In genomic region chr11:83851273-83852015, GRCm38 (mm10) we compare ENCODE assay signal across 8 mouse cellular contexts. TPM values are rescaled to one million over a fixed set of nuclear protein-coding genes. Genes with fewer than 3 reads are reported as not detected.
DNase-seq lines count a peak whose midpoint lies in the region; ATAC-seq and TF ChIP-seq lines count a peak whose summit lies in the region.

No protein-coding gene starts in this region.

- H3K27me3 ChIP-seq in hindbrain, embryonic 11.5 days (ENCODE audit: control insufficient read depth, insufficient read depth, low read length), result peaks cover 67% of the 10 kb centered on the region
- peaks cover 54% of the 10 kb centered on the region for H3K27me3 ChIP-seq in hindbrain, postnatal 0 days (ENCODE audit: insufficient read depth, low read length)
- H3K27me3 ChIP-seq in midbrain, embryonic 13.5 days, result peaks cover 90% of the 10 kb centered on the region

- no peak for TF ChIP-seq CTCF in hindbrain, postnatal 0 days (IDR thresholded peaks at IDR 0.05; ENCODE audit: low read depth)

- no peak for DNase-seq in hindbrain, embryonic 11.5 days (ENCODE audit: low spot score)
- DNase-seq in hindbrain, postnatal 0 days (ENCODE audit: low spot score), result no peak
- DNase-seq in embryo, embryonic 11 days, result peak; percentile 30
- peak; percentile 38 for DNase-seq in kidney, postnatal 10 days
- no peak for DNase-seq in gastrocnemius, postnatal 4 days (ENCODE audit: low spot score in 2 of 2)
- no peak for DNase-seq in right cerebral cortex, adult 18-20 months

- ATAC-seq in hindbrain, embryonic 11.5 days (ENCODE audit: low FRiP score), result no peak
- no peak for ATAC-seq in hindbrain, postnatal 0 days
- ATAC-seq in midbrain, embryonic 13.5 days, result no peak
- no peak for ATAC-seq in inflammation-experienced regulatory T-cells, adult 6 months

- no peak overlapping the region for H3K9ac ChIP-seq in hindbrain, embryonic 11.5 days (ENCODE audit: low read depth, low read length)
- H3K9ac ChIP-seq in hindbrain, postnatal 0 days (replicated peaks; ENCODE audit: low read length), result no peak overlapping the region
- no peak overlapping the region for H3K9ac ChIP-seq in midbrain, embryonic 13.5 days (replicated peaks)

- H3K27ac ChIP-seq in hindbrain, embryonic 11.5 days (ENCODE audit: low read depth, low read length), result no peak overlapping the region
- no peak overlapping the region for H3K27ac ChIP-seq in hindbrain, postnatal 0 days
- H3K27ac ChIP-seq in midbrain, embryonic 13.5 days, result no peak overlapping the region

- H3K4me1 ChIP-seq in hindbrain, embryonic 11.5 days (replicated peaks; ENCODE audit: control insufficient read depth, insufficient read depth, low read length), result peaks cover 6% of the 10 kb centered on the region
- H3K4me1 ChIP-seq in hindbrain, postnatal 0 days (ENCODE audit: insufficient read depth, low read length), result no peaks in the 10 kb centered on the region
- H3K4me1 ChIP-seq in midbrain, embryonic 13.5 days (replicated peaks), result peaks cover 26% of the 10 kb centered on the region

- WGBS in hindbrain, embryonic 11.5 days, result under 1% methylated on average over 36 of the region's 36 CpGs
- under 1% methylated on average over 36 of the region's 36 CpGs for WGBS in hindbrain, postnatal 0 days
- under 1% methylated on average over 36 of the region's 36 CpGs for WGBS in midbrain, embryonic 13.5 days

- no peaks in the 10 kb centered on the region for H3K9me3 ChIP-seq in hindbrain, embryonic 11.5 days (ENCODE audit: control insufficient read depth, low read length)
- no peaks in the 10 kb centered on the region for H3K9me3 ChIP-seq in hindbrain, postnatal 0 days (ENCODE audit: low read length)
- H3K9me3 ChIP-seq in midbrain, embryonic 13.5 days, result no peaks in the 10 kb centered on the region

- H3K36me3 ChIP-seq in hindbrain, embryonic 11.5 days (ENCODE audit: control insufficient read depth, insufficient read depth, low read length), result no peaks in the 10 kb centered on the region
- H3K36me3 ChIP-seq in hindbrain, postnatal 0 days (ENCODE audit: insufficient read depth, low read length), result no peaks in the 10 kb centered on the region
- no peaks in the 10 kb centered on the region for H3K36me3 ChIP-seq in midbrain, embryonic 13.5 days

- peak overlapping the region; percentile 10; the same call in 1 of the 2 replicates for H3K4me3 ChIP-seq in hindbrain, embryonic 11.5 days (ENCODE audit: low read depth, low read length)
- H3K4me3 ChIP-seq in hindbrain, postnatal 0 days (ENCODE audit: low read length), result no peak overlapping the region
- H3K4me3 ChIP-seq in midbrain, embryonic 13.5 days (replicated peaks), result no peak overlapping the region; the same call in 1 of the 2 replicates

- H3K4me2 ChIP-seq in hindbrain, embryonic 11.5 days (replicated peaks; ENCODE audit: low read depth, low read length), result no peak overlapping the region
- H3K4me2 ChIP-seq in hindbrain, postnatal 0 days (ENCODE audit: low read depth, low read length), result no peak overlapping the region
- 0 out of 2 replicates have a peak overlapping the region, but pooled peaks have one; percentile 6 for H3K4me2 ChIP-seq in midbrain, embryonic 13.5 days (replicated peaks)

RNA-seq across cellular contexts. Expression of gene Hnf1b, which starts 1.6 kb away (rescaled TPM):
- 0.32 TPM in 1 of 2 replicates, not detected in the other for polyA plus RNA-seq in hindbrain, embryonic 11.5 days (2014; fragmentation: Nextera tagmentation; extraction: Ambion mirVana)
- total RNA-seq in hindbrain, postnatal 0 days (2014; rRNA removed), result not detected in 2 replicates
- polyA plus RNA-seq in hindbrain, postnatal 0 days (2015; fragmentation: Nextera tagmentation; extraction: Ambion mirVana), result 0.30 and 0.40 TPM in 2 replicates
- 0.10 TPM in 1 of 2 replicates, not detected in the other for polyA plus RNA-seq in midbrain, embryonic 13.5 days (2015; fragmentation: Nextera tagmentation; extraction: Ambion mirVana)
- under 1 TPM in 1 of 2 experiments, not detected in 1; 0.26 TPM for total RNA-seq in gastrocnemius, postnatal 4 days (2021)
- not detected for polyA plus RNA-seq in inflammation-experienced regulatory T-cells, adult 6 months (2017; shearing (Covaris generic))

Comparison
In these comparisons a context has a peak if more than half of its experiments do, and no peak if none do; other contexts are left out.
1. DNase-seq: peak in embryo, embryonic 11 days (single experiment) and kidney, postnatal 10 days (single experiment); none in hindbrain, embryonic 11.5 days (single experiment), hindbrain, postnatal 0 days (single experiment), gastrocnemius, postnatal 4 days (0 of 2) and right cerebral cortex, adult 18-20 months (single experiment).